Mouse (Mus musculus): Measurements from ENCODE around the gene Mri1. TPM values are rescaled to one million over a fixed set of nuclear protein-coding genes. Genes with fewer than 3 reads are reported as not detected.

The Mri1 gene
- polyA plus RNA-seq, 1 experiment from 2014 or later: 49.4 TPM

MicroRNAs encoded within 50 kb of the gene (microRNA counts, 519-probe panel; counts per million panel counts)
- microRNA mmu-miR-23a (3,254 counts per million, percentile 75 among the panel's probes with 10 or more counts), microRNA mmu-miR-27a (3,451 counts per million, percentile 80 among the panel's probes with 10 or more counts)

Small RNAs within 50 kb of the gene (microRNA-seq; reads per million reads assigned to microRNA genes)
- 3,904 reads per million, percentile 89 among the genes with 10 or more reads in this experiment for gene Mir23a
- not detected for gene Mir24-2
- 37.9 reads per million, percentile 42 among the genes with 10 or more reads in this experiment for gene Mir27a
- gene Mir3074-2: not detected

Other genes starting within 250 kb of the Mri1 start
- gene 2210011C24Rik, start 245.2 kb downstream of the Mri1 start, polyA plus RNA-seq (2015; fragmentation: Nextera tagmentation; extraction: Ambion mirVana): 0.26 and 0.39 TPM in 2 replicates
- gene Palm3, start 235.9 kb downstream of the Mri1 start, polyA plus RNA-seq (2015; fragmentation: Nextera tagmentation; extraction: Ambion mirVana): 2.6 and 2.8 TPM in 2 replicates
- gene Il27ra, start 214.7 kb downstream of the Mri1 start, polyA plus RNA-seq (2015; fragmentation: Nextera tagmentation; extraction: Ambion mirVana): 0.58 and 0.68 TPM in 2 replicates
- gene Rln3, start 212.3 kb downstream of the Mri1 start, polyA plus RNA-seq (2015; fragmentation: Nextera tagmentation; extraction: Ambion mirVana): 0.48 and 1.3 TPM in 2 replicates
- gene Gm10643, start 192.2 kb downstream of the Mri1 start, polyA plus RNA-seq (2015; fragmentation: Nextera tagmentation; extraction: Ambion mirVana): 1.0 and 1.4 TPM in 2 replicates
- gene Rfx1, start 190.5 kb downstream of the Mri1 start, polyA plus RNA-seq (2015; fragmentation: Nextera tagmentation; extraction: Ambion mirVana): 12.4 and 14.0 TPM in 2 replicates
- 25.8 and 26.3 TPM in 2 replicates for gene Dcaf15, start 152.6 kb downstream of the Mri1 start, polyA plus RNA-seq (2015; fragmentation: Nextera tagmentation; extraction: Ambion mirVana)
- gene Podnl1, start 131.3 kb downstream of the Mri1 start, polyA plus RNA-seq (2015; fragmentation: Nextera tagmentation; extraction: Ambion mirVana): 0.68 and 0.73 TPM in 2 replicates
- 52.5 and 53.3 TPM in 2 replicates for gene Cc2d1a, start 109.4 kb downstream of the Mri1 start, polyA plus RNA-seq (2015; fragmentation: Nextera tagmentation; extraction: Ambion mirVana)
- 2.5 and 2.9 TPM in 2 replicates for gene 4930432K21Rik, start 109.3 kb downstream of the Mri1 start, polyA plus RNA-seq (2015; fragmentation: Nextera tagmentation; extraction: Ambion mirVana)
- gene Nanos3, start 72.1 kb downstream of the Mri1 start, polyA plus RNA-seq (2015; fragmentation: Nextera tagmentation; extraction: Ambion mirVana): 8.1 and 8.5 TPM in 2 replicates
- gene Zswim4, start 20.3 kb downstream of the Mri1 start, polyA plus RNA-seq (2015; fragmentation: Nextera tagmentation; extraction: Ambion mirVana): 33.2 and 33.3 TPM in 2 replicates
- 225 and 244 TPM in 2 replicates for gene D8Ertd738e, start 7.6 kb downstream of the Mri1 start, polyA plus RNA-seq (2015; fragmentation: Nextera tagmentation; extraction: Ambion mirVana)
- gene Ccdc130, start 13.1 kb upstream of the Mri1 start, polyA plus RNA-seq (2015; fragmentation: Nextera tagmentation; extraction: Ambion mirVana): 22.8 and 26.6 TPM in 2 replicates
- gene Cacna1a, start 131.1 kb upstream of the Mri1 start, polyA plus RNA-seq (2015; fragmentation: Nextera tagmentation; extraction: Ambion mirVana): 20.5 and 24.8 TPM in 2 replicates